Mouse (Mus musculus): ENCODE measurements around the gene Phldb3. TPM values are rescaled to one million over a fixed set of nuclear protein-coding genes. Genes with fewer than 3 reads are reported as not detected.

Phldb3 gene
- total and polyA plus RNA-seq, 3 experiments: 6.4 to 10.8 TPM; not detected in 1

- TF ChIP-seq ZMIZ1 (IDR thresholded peaks at IDR 0.05; ENCODE audit: low read depth, low read length): peak; percentile 22; the same call in 1 of the 2 replicates
These were observed 18.4 kb downstream of the Phldb3 start (continued) for GRCm38 (mm10) chr7:24628685-24629610.

DNA sequence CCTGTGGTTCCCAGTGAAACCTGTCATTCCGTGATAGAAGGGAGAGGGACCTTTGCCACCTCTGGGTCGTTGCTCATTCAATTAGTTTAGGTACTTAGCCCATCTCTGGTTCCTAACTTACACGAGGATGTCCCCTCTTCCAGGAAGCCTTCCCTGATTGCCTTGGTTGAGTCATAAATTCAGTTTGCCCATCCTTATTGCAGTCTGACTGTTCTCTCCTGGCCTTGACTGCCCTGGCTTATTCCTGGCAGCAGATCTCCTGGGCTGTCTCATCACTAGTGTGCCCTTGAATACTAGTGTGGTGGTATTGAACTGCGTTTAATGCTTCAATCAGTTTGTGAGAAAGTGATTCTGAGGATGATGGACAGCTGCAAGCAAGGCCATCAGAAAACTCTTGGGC is 19.1 kb downstream of the Phldb3 start:
- no peak for TF ChIP-seq SIN3A (IDR thresholded peaks at IDR 0.05; ENCODE audit: low read length)
- TF ChIP-seq POLR2A (IDR thresholded peaks at IDR 0.05; ENCODE audit: control insufficient read depth in 1 of 2, insufficient read depth in 1 of 2, low read depth in 1 of 2, low read length in 2 of 2, poor library complexity in 1 of 2): no peak
- no peak for TF ChIP-seq RCOR1 (IDR thresholded peaks at IDR 0.05; ENCODE audit: low read depth, low read length)
- no peak for TF ChIP-seq TBP (IDR thresholded peaks at IDR 0.05; ENCODE audit: low read depth, low read length)
- TF ChIP-seq ZNF384 (IDR thresholded peaks at IDR 0.05; ENCODE audit: low read depth, low read length): no peak
- TF ChIP-seq MYC (IDR thresholded peaks at IDR 0.05; ENCODE audit: low read depth, low read length): no peak
- TF ChIP-seq CTCF (IDR thresholded peaks at IDR 0.05 in 2 of 3, conservative IDR thresholded peaks at IDR 0.05 in 1 of 3; ENCODE audit: control insufficient read depth in 1 of 3, insufficient read depth in 1 of 3, low read depth in 2 of 3, low read length in 3 of 3, poor library complexity in 1 of 3, severe bottlenecking in 1 of 3): no peak
- no peak for TF ChIP-seq SMC3 (IDR thresholded peaks at IDR 0.05; ENCODE audit: low read depth, low read length)
- TF ChIP-seq EP300 (IDR thresholded peaks at IDR 0.05; ENCODE audit: low read depth in 1 of 2, low read length in 2 of 2): no peak
- TF ChIP-seq TAL1 (IDR thresholded peaks at IDR 0.05; ENCODE audit: low read length): no peak
- no peak for TF ChIP-seq GATA1 (IDR thresholded peaks at IDR 0.05; ENCODE audit: low read depth, low read length)
- no peaks in the 10 kb centered on the region; a peak in 1 of 4 replicates for H3K36me3 ChIP-seq (ENCODE audit: control insufficient read depth in 1 of 2, insufficient read depth in 2 of 2, low read length in 2 of 2)

GRCm38 (mm10) chr7:24630116-24630880 is 19.7 kb downstream of the Phldb3 start:
- no peaks in the 10 kb centered on the region; a peak in 1 of 4 replicates for H3K36me3 ChIP-seq (ENCODE audit: control insufficient read depth in 1 of 2, insufficient read depth in 2 of 2, low read length in 2 of 2)
- no peak overlapping the region for H3K27ac ChIP-seq (ENCODE audit: control insufficient read depth, low read depth, low read length)
- no peak for DNase-seq (ENCODE audit: low read depth, low spot score)
- H3K9ac ChIP-seq (ENCODE audit: control insufficient read depth, low read depth, low read length, poor library complexity, severe bottlenecking): no peak overlapping the region
- H3K9me3 ChIP-seq (replicated peaks; ENCODE audit: insufficient read depth, low read length): no peaks in the 10 kb centered on the region
- peaks cover 0 to 3% of the 10 kb centered on the region in 2 experiments; a peak in 1 of 4 replicates for H3K4me1 ChIP-seq (ENCODE audit: control insufficient read depth in 1 of 2, insufficient read depth in 2 of 2, low read length in 2 of 2)
- no peak overlapping the region for H3K4me3 ChIP-seq (ENCODE audit: control insufficient read depth in 1 of 2, insufficient read depth in 1 of 2, low read depth in 2 of 2, low read length in 2 of 2)
- no peaks in the 10 kb centered on the region; the same call in 1 of the 2 replicates for H3K79me2 ChIP-seq (ENCODE audit: control insufficient read depth, insufficient read depth, low read length, poor library complexity)
- no peaks in the 10 kb centered on the region for H3K27me3 ChIP-seq (ENCODE audit: control insufficient read depth in 1 of 2, insufficient read depth in 2 of 2, low read length in 2 of 2)
- TF ChIP-seq ETS1 (IDR thresholded peaks at IDR 0.05; ENCODE audit: low read depth, low read length): no peak
- no peak for TF ChIP-seq TAL1 (IDR thresholded peaks at IDR 0.05; ENCODE audit: low read length)
- TF ChIP-seq USF2 (IDR thresholded peaks at IDR 0.05; ENCODE audit: borderline replicate concordance in 1 of 2, insufficient read depth in 1 of 2, low read depth in 1 of 2, low read length in 2 of 2): no peak
- no peak for TF ChIP-seq GABPA (IDR thresholded peaks at IDR 0.05; ENCODE audit: low read depth, low read length)
- TF ChIP-seq USF1 (IDR thresholded peaks at IDR 0.05; ENCODE audit: low read depth, low read length): no peak
- no peak for TF ChIP-seq ZNF384 (IDR thresholded peaks at IDR 0.05; ENCODE audit: low read depth, low read length)
- TF ChIP-seq JUND (IDR thresholded peaks at IDR 0.05; ENCODE audit: low read depth, low read length): no peak
- TF ChIP-seq BHLHE40 (IDR thresholded peaks at IDR 0.05; ENCODE audit: borderline replicate concordance, low read depth, low read length): no peak
- no peak for TF ChIP-seq UBTF (IDR thresholded peaks at IDR 0.05; ENCODE audit: borderline replicate concordance, insufficient read depth, low read depth, low read length)
- TF ChIP-seq ZMIZ1 (IDR thresholded peaks at IDR 0.05; ENCODE audit: low read depth, low read length): no peak

More for the DNA sequence above, 19.1 kb downstream of the Phldb3 start:
- no peaks in the 10 kb centered on the region for H3K27me3 ChIP-seq (ENCODE audit: control insufficient read depth in 1 of 2, insufficient read depth in 2 of 2, low read length in 2 of 2)
- H3K79me2 ChIP-seq (ENCODE audit: control insufficient read depth, insufficient read depth, low read length, poor library complexity): no peaks in the 10 kb centered on the region; the same call in 1 of the 2 replicates
- H3K27ac ChIP-seq (ENCODE audit: control insufficient read depth, low read depth, low read length): no peak overlapping the region
- no peak overlapping the region for H3K4me3 ChIP-seq (ENCODE audit: control insufficient read depth in 1 of 2, insufficient read depth in 1 of 2, low read depth in 2 of 2, low read length in 2 of 2)
- no peak for DNase-seq (ENCODE audit: low read depth, low spot score)
- no peak overlapping the region for H3K9ac ChIP-seq (ENCODE audit: control insufficient read depth, low read depth, low read length, poor library complexity, severe bottlenecking)
- no peaks in the 10 kb centered on the region for H3K9me3 ChIP-seq (replicated peaks; ENCODE audit: insufficient read depth, low read length)
- H3K4me1 ChIP-seq (ENCODE audit: control insufficient read depth in 1 of 2, insufficient read depth in 2 of 2, low read length in 2 of 2): peaks cover 0 to 3% of the 10 kb centered on the region in 2 experiments; a peak in 1 of 4 replicates
